Mouse (Mus musculus): ENCODE data around the gene Cela3a.

DNA sequence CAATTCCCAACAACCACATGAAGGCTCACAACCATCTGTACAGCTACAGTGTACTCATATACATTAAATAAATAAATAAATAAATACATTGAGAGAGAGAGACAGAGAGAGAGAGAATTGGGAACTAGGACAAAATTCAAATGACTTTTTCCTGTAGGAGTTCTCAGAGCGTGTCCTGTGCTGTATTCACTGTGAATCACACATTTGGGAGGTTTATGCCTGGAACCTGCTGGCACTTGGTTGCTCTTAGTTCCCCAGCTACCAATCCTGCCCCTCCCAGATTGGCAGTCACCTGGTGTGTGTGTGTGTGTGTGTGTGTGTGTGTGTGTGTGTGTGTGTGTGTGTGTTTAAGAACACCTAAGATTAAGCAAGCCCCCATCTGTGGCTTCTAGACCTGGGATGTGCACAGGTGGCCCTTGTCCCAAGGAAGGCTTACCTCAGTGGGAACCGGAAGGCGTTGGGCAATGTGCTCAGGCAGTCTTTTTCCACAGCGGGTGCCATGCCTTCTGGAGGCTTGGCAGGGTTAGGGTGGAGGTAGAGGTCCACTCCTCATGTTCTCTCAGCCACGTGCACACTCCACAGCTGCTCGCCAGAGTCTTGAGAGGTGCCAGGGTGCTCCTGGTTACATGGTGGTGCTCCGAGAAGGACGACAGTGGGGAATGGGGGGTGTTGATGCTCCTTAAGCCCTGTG, 27.5 kb upstream of the Cela3a start:
- no peak for TF ChIP-seq CTCF (IDR thresholded peaks at IDR 0.05; ENCODE audit: extremely low read depth, insufficient read depth, insufficient read length, insufficient replicate concordance)
- no peak for TF ChIP-seq POLR2A (IDR thresholded peaks at IDR 0.05; ENCODE audit: low read depth, low read length)
